Mouse (Mus musculus): ENCODE measurements around the gene Hp.

DNA sequence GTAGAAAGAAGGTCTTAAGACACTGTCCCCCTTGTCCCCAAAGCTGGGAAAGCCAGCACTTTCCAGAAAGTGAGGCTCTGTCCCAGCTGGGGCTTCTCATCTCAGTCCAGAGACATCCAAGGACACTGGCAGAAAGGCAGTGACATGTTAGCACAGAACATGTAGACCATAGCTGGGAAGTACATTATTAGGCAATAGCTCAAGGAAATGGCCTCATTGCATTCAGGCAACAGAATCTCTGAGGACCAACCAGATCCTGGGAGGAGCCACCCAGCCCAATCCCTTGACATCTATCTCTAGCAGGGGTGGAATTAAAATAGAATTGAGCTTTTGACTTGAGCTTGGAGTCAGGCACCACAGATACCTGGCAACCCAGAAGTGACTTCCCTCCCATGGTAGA, 6.7 kb upstream of the Hp start:
- TF ChIP-seq POLR2A (IDR thresholded peaks at IDR 0.05; ENCODE audit: extremely low read depth, insufficient read depth, low read length) (no peak), CTCF (IDR thresholded peaks at IDR 0.05; ENCODE audit: low read depth, low read length) (no peak)
